Mouse (Mus musculus) liver, adult (tissue): ENCODE data around the gene Usp18.
A peak's percentile ranks its signal among the peaks of the same experiment; 100 is the strongest.

Experiments used
- GATA4 ChIP-seq: IDR thresholded peaks from 2 replicates; pipeline ENCODE4 v1.6.1; 2014; ENCODE audit warnings: mild to moderate bottlenecking, low read length; ENCODE audit not compliant: insufficient replicate concordance

The Usp18 gene

DNA sequence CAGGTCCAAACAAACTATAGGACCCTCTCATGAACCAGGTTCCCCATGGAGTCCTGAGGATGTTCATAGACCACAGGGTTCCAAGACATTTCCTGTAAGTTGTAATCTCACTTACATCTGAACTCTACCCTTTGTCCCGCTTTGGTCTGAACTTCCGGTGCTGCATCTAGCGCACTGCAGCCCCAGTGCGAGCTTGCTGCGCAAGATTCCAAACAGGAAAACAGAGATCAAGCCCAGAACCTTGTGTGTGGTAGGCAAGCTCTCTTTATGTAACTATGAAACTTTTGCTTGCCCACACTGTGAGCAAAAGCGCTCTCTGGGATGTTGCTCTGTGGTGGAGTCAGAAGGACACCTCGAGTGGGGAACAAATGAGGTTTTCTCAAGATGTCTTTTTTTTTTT lies 27.7 kb upstream of the Usp18 start:
- no peak for TF ChIP-seq GATA4

DNA sequence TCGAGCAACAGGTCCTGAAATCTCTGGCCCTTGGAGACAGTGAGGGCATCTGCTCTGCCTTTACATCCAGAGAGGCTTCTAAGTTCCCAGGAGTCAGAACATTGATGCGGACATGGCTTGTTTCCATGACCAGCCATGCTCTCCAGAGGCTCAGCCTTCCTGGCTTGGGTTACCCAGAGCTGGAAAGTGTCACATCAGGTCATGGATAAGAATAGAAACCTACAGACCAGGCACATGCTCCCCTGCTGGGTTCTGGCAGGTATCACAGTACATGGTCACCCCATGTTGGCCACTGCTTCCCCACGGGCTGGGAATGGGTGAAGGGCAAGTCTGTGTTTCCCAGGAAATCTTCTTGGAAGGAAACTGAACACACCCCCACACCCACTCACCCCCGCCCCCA lies 26.3 kb upstream of the Usp18 start:
- TF ChIP-seq GATA4, result no peak

DNA sequence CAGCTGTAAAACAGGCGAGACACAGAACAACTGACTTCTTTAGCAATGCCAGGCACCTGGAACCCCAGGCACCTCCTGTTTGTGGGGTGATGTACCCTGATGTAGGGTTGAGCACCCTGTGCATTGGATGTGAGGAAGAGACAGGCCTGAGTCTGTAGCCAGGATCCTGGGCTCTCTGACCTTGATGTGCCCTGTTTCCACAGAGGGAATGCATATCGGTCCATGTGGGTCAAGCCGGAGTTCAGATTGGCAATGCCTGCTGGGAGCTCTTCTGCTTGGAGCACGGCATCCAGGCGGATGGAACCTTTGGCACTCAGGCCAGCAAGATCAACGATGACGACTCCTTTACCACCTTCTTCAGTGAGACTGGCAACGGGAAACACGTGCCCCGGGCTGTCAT lies 25.5 kb upstream of the Usp18 start:
- TF ChIP-seq GATA4, result no peak

DNA sequence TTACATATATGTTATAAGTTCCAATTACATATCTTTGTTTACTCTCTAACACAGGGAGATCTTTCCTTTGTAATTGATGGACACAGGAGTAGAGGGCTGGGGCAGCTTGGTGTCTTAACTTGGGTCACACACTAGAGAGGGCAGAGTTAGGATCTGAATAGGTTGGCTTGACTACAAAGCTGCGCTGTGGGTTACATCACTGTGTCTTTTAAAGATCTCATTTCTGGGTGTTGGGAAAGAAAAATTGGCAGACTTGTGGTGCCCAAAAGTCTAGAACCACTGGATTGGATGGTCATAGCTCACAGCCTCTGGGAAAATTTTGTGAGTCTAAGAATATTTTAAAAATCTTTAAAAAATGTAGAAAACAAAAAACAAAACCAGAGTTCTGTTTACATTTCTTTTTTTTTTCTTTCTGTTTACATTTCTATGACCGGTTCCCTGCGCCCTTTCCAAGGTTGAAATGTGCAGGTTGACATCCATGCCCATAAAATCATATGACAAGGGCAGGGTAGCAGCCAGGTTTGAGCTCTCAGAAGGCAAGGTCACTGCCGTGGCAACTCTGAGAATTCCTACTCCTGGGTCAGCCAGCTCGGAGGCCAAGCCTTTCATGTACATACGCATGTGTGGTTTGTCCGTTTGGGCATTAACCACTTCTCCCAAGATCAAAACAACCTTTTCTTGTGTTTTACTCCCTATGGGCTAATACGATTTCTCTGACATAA lies 23.7 kb upstream of the Usp18 start:
- no peak for TF ChIP-seq GATA4

DNA sequence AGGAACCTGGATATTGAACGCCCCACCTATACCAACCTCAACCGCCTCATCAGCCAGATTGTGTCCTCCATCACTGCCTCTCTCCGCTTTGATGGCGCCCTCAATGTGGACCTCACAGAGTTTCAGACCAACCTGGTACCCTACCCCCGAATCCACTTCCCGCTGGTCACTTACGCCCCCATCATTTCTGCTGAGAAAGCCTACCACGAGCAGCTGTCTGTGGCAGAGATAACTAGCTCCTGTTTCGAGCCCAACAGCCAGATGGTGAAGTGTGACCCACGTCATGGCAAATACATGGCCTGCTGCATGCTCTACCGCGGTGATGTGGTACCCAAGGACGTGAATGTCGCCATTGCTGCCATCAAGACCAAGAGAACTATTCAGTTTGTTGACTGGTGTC lies 22.7 kb upstream of the Usp18 start:
- no peak for TF ChIP-seq GATA4

DNA sequence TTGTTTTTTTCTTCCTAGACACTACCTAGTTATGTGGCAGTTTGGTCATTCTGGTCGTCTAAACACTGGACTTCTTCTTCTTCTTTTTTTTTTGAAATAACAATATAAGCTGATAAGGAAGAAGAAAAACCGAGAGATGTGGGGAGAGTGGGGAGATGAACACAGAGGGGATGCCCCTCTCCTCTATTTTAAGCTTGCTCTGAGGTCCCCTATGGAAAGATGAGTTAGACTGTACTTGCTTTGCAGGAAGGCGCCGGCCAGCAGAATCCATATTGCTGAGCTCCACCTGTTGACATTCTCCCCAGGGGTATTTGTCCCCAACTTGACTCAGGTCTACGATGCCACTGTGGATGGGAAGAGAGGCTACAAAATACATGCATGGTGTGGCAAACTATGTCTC lies 21.6 kb upstream of the Usp18 start:
- TF ChIP-seq GATA4, result no peak

DNA sequence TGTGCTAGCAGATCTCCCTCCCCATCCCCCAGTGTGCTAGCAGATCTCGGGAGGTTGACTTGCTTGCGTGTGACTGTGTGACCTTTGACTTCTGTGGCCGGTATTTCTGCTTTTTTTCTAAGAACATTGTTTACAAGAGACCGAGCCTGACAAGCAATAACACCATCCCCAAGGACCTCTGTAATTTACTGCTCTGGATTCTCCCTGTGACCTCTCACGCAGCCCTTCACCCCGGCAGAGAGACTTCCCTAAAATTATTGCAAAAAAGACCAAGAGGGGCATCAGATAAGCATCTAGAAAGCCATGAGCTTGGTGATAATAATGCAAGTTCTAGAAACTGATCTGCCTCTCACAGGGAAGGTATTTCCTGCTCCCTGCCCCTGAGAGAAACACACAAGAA lies 20.7 kb upstream of the Usp18 start:
- TF ChIP-seq GATA4, result peak; percentile 7; the same call in 1 of the 2 replicates

DNA sequence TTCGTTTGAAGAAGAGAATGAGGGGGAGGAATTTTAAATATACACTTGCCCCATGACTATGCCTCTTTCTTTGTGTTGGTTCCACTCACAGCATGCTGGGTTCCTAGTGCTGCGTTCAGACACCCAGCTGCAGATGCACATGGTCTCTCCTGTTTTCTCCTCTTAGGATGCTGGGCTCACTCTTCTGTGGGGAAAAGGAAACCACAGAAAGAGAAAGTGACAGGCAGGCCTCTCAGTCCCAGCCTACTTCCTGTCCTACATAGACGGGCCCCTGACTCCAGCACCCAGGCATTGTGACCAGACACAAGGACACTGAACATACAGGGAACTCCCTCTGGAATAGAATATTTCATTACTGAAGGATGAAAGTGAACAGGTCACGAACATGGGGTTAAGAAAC lies 19.7 kb upstream of the Usp18 start:
- no peak for TF ChIP-seq GATA4

DNA sequence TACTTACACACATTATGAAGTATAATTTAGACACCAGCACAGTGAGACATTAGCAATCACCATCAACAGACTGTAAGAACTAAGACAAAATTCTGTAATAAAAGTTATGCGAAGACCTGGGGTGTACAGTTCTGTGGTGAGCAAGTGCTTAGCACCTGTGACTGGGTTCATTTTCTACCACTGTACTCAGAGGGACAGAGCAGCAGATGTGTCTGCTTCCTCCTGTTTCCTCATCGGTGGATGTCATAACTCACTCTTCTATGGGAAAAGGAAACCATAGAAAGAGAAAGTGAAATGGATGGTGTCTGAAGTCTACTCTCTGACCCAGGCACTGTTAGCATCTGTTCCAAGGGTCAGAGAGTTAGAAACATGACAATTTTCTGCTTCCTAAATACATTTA lies 19.0 kb upstream of the Usp18 start:
- TF ChIP-seq GATA4, result no peak

DNA sequence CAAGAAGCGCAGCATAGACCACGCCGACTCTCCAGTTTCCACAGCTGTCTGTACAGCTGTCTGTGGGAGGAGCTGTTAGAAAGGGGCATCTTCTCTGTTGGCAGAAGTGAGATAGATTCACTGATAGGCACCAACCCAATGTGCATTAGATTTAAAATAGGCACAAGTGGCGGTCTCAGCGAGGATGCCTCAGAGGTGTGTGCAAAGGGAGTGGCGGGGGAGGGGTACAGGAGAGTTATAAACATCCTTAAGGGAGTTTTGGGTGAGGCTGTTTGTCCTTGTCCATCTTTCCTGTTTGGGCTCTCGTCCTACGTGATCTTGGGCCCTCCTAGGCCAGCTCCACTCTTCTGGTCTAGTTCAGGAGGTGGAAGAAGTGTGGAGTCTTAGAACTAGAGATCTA lies 17.3 kb upstream of the Usp18 start:
- no peak for TF ChIP-seq GATA4

DNA sequence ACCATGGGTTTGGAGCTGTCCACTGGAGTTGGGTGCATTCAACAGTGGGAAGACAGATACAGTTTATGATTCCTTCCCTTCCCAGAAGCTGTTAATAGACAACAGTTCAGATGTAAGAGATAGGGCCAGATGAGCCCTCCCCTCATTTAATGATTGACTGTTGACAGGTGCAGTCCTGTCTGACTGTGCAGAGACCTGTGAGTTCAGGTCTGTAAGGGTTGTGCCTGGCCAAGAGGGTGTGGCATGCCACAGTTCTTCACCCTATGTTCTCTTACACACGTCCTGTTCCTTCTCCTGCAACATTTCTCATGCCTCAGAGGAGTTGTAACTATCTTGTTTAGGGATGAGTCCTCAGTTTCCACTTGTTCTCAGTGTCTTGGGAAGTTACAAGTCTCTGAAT lies 13.1 kb upstream of the Usp18 start:
- TF ChIP-seq GATA4, result no peak

DNA sequence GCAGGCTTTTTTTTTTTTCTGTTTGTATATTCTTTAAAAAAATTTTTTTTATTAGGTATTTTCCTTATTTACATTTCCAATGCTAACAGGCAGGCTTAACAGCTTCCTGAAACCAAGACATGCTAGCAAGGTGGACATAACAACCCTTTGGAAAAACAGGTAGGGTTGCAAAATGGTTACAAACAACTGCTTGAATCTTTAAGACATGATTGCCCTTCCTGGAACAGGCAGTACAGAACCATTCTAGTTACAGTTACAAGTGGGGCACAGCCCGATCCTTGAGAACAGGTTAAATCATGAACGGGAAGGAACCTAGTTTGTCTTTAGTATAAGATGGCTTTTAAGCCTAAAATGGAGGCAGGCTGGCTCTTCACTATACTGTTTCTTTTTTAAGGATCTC lies 9.3 kb upstream of the Usp18 start:
- TF ChIP-seq GATA4, result no peak

DNA sequence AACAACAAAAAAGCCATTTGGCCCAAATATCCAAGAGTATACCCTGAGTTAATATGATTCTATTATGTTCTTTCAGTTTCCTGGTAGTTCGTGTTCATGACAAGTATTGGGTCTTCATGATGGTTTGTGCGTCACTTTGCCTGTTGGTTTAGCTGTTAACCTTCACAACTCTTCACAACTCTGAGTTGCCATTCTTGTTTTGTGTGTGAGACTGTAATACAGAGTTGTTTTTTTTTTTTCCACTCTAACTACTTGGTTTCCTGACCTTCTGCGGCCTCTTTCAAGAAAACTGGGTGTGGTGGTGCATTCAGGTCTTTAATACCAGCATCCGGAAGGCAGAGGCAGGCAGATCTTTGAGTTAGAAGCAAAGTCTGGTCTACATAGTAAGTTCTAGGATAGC lies 7.5 kb upstream of the Usp18 start:
- TF ChIP-seq GATA4, result no peak

DNA sequence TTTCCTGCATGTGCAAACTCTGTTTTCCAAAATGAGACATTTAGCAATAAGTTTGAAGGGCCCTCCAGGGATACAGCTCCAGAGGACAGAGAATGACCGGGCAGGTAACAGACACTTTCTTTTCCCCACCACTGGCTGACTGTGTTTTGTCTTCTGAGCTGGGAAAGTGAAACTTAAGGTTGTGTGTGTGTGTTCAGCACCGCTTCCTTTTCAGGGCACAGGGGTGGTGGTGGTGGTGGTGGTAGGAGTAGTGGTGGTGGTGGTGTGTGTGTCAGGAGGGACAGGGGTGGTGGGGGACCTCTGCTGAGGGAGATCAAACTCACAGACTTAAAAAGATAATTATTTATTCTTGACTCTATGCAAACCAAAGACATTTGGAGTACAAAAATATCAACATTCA lies 3.9 kb upstream of the Usp18 start:
- no peak for TF ChIP-seq GATA4

DNA sequence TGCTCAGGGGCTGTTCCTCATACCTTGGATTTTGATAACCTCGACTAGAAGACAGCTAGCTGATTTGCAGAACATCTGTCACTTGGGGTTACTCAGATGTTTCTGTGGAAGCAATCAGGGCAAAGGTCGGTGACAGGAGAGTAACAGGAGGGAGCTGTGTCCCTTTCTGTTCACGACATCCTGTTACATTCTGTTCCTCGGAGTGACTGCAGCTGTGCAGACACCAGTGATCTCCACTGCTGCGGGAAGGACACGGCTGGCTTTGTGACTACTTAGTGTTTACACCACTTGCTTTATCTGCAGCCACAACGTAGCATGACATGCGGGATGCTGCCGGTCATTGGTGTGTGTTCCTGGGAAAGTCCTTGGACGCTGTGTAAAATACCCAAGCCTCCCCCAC lies 2.5 kb upstream of the Usp18 start:
- TF ChIP-seq GATA4, result no peak

DNA sequence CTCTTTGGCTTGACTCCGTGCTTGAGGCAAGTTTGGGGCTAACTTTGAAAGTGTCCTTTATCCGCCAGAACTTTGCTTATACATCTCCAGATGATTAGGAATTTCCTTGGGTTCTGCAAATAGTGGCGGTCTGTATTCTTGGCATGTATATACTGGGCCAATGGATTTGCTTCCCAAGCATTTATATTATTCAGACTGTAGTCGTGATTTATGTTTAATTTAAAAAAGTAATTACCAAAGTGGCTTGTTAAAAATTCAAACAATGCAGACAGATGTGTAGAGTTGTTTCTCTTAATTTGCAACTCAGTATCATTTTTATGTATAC lies 293 bp downstream of the Usp18 start:
- no peak for TF ChIP-seq GATA4

DNA sequence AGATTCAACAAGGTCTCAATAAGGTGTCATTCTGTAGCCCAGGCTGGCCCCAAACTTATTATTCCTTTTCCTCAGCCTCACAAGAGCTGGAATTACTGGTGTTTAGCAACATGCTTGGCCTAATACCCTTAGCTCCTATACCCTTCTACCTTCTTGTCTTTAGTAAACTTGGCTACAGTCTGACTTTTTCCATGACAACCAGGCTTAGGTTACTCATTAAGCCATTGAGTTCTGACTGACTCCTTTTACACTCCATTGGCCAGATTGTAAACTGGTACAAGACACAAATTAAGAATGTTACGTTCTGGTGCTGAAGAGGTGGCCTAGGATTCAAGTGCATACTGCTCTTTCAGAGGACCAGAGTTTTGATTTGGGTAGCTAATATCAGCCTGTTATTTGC lies 4.7 kb downstream of the Usp18 start:
- TF ChIP-seq GATA4, result no peak

DNA sequence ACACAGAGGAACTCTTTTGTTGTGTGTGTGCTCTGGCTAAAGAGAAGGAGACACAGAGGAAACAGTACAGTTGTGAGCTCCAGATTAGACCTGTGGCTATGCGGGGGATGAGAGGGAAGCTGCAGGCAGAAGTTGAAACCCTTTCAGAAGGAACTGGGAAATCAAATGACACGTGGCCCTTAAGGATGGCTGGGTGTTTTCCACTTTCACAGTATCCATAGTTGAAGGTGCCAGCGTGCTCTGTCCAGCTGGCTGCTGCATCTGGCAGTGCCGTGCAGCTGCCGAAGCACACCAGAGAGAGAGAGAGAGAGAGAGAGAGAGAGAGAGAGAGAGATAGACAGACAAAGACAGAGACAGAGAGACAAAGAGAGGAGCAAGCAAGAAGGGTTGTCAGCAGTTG lies 5.5 kb downstream of the Usp18 start:
- TF ChIP-seq GATA4, result no peak
